Mouse (Mus musculus) kidney, embryonic 15.5 days (tissue): ENCODE results near the gene Thy1. TPM values are rescaled to one million over a fixed set of nuclear protein-coding genes. Genes with fewer than 3 reads are reported as not detected.
A peak's percentile ranks its signal among the peaks of the same experiment; 100 is the strongest.

Experiments
- ATAC-seq: fragments of 200-750 bp; cut with Nextera tagmentation; replicated peaks from 2 replicates; pipeline ENCODE4 v1.8.0; 2017; ENCODE audit warnings: moderate TSS enrichment; ENCODE audit not compliant: low FRiP score
- H3K27ac ChIP-seq: fragments of 300-500 bp; sonication (generic); 2 replicates; pipeline ENCODE4 v1.5.1; 2015; ENCODE audit warnings: mild to moderate bottlenecking, inconsistent platforms
- H3K27me3 ChIP-seq: fragments of 300-500 bp; sonication (generic); 2 replicates; pipeline ENCODE4 v1.6.1; 2015; ENCODE audit warnings: inconsistent platforms
- H3K36me3 ChIP-seq: fragments of 300-500 bp; sonication (generic); 2 replicates; pipeline ENCODE4 v1.6.1; 2015; ENCODE audit warnings: inconsistent platforms
- H3K4me1 ChIP-seq: fragments of 300-500 bp; sonication (generic); 2 replicates; pipeline ENCODE4 v1.6.1; 2015; ENCODE audit warnings: inconsistent platforms
- H3K4me2 ChIP-seq: fragments of 300-500 bp; sonication (generic); 2 replicates; pipeline ENCODE4 v1.6.1; 2015; ENCODE audit warnings: moderate library complexity, mild to moderate bottlenecking, inconsistent platforms
- H3K4me3 ChIP-seq: fragments of 300-500 bp; sonication (generic); replicated peaks from 2 replicates; pipeline ENCODE4 v1.5.1; 2015; ENCODE audit warnings: mild to moderate bottlenecking, inconsistent platforms
- H3K9ac ChIP-seq: fragments of 300-500 bp; sonication (generic); 2 replicates; pipeline ENCODE4 v1.6.1; 2015; ENCODE audit warnings: mild to moderate bottlenecking, inconsistent platforms
- H3K9me3 ChIP-seq: fragments of 300-500 bp; sonication (generic); replicated peaks from 2 replicates; pipeline ENCODE4 v1.6.1; 2016; ENCODE audit warnings: inconsistent platforms
- WGBS: fragments of 180-500 bp; shearing (Covaris S2); methylation state at CpG from one replicate; pipeline ENCODE4 v1.1.7; 2015; ENCODE audit warnings: mixed read lengths; 5-methylcytosine and 5-hydroxymethylcytosine counted together
- polyA plus RNA-seq: library from polyadenylated mRNA; unstranded; fragments of >200 nt; fragmentation: Nextera tagmentation; extraction: Ambion mirVana; gene quantifications from 2 replicates; pipeline ENCODE4 v1.2.1, GENCODE M21; 2015

The Thy1 gene
- polyA plus RNA-seq, 1 experiment from 2014 or later, result 9.6 TPM

- Histone ChIP-seq H3K27me3 (no peaks in the 10 kb centered on the region), H3K36me3 (no peaks in the 10 kb centered on the region), H3K4me2 (no peak overlapping the region), H3K4me3 (no peak overlapping the region), H3K4me1 (peaks cover 17% of the 10 kb centered on the region), H3K9ac (no peak overlapping the region), H3K27ac (no peak overlapping the region), H3K9me3 (no peaks in the 10 kb centered on the region)
- no peak for ATAC-seq
- 90% methylated on average over 5 of the region's 5 CpGs for WGBS
Observed at GRCm38 (mm10) chr9:44016304-44016703, 26.9 kb upstream of the Thy1 start.

- no peaks in the 10 kb centered on the region for H3K9me3 ChIP-seq
- no peak overlapping the region for H3K4me3 ChIP-seq
- H3K4me2 ChIP-seq, result no peak overlapping the region
- H3K27me3 ChIP-seq, result no peaks in the 10 kb centered on the region
- peaks cover 12% of the 10 kb centered on the region for H3K4me1 ChIP-seq
- no peak overlapping the region for H3K9ac ChIP-seq
- no peaks in the 10 kb centered on the region for H3K36me3 ChIP-seq
- no peak overlapping the region for H3K27ac ChIP-seq
- WGBS, result 71% methylated on average over 5 of the region's 5 CpGs
- ATAC-seq, result no peak
Observed at GRCm38 (mm10) chr9:44017846-44018245, 25.3 kb upstream of the Thy1 start.

- no peak overlapping the region for H3K4me2 ChIP-seq
- no peaks in the 10 kb centered on the region for H3K27me3 ChIP-seq
- 65% methylated on average over 7 of the region's 7 CpGs for WGBS
- no peak overlapping the region for H3K27ac ChIP-seq
- no peaks in the 10 kb centered on the region for H3K9me3 ChIP-seq
- no peaks in the 10 kb centered on the region for H3K36me3 ChIP-seq
- H3K4me1 ChIP-seq, result no peaks in the 10 kb centered on the region
- H3K4me3 ChIP-seq, result no peak overlapping the region
- ATAC-seq, result no peak
- H3K9ac ChIP-seq, result no peak overlapping the region
Observed at GRCm38 (mm10) chr9:44020001-44020400, 23.2 kb upstream of the Thy1 start.

- Histone ChIP-seq H3K4me3 (no peak overlapping the region), H3K9ac (no peak overlapping the region), H3K9me3 (no peaks in the 10 kb centered on the region), H3K27ac (no peak overlapping the region), H3K4me1 (no peaks in the 10 kb centered on the region), H3K27me3 (no peaks in the 10 kb centered on the region), H3K4me2 (no peak overlapping the region), H3K36me3 (no peaks in the 10 kb centered on the region)
- no peak for ATAC-seq
- WGBS, result 66% methylated on average over 8 of the region's 8 CpGs
Observed at GRCm38 (mm10) chr9:44022100-44022847, 20.9 kb upstream of the Thy1 start.

- no peaks in the 10 kb centered on the region for H3K27me3 ChIP-seq
- no peaks in the 10 kb centered on the region for H3K9me3 ChIP-seq
- no peaks in the 10 kb centered on the region for H3K36me3 ChIP-seq
- H3K9ac ChIP-seq, result no peak overlapping the region
- no peak overlapping the region for H3K4me3 ChIP-seq
- ATAC-seq, result no peak
- H3K27ac ChIP-seq, result no peak overlapping the region
- H3K4me2 ChIP-seq, result no peak overlapping the region
- 87% methylated on average over 3 of the region's 3 CpGs for WGBS
- 0 out of 2 replicates have a peak, but pooled peaks cover under 1% of the 10 kb centered on the region for H3K4me1 ChIP-seq
Observed at GRCm38 (mm10) chr9:44024096-44024495, 19.1 kb upstream of the Thy1 start.

- Histone ChIP-seq H3K4me3 (no peak overlapping the region), H3K27ac (0 out of 2 replicates have a peak overlapping the region, but pooled peaks have one; percentile 39), H3K27me3 (no peaks in the 10 kb centered on the region), H3K4me2 (no peak overlapping the region), H3K9ac (no peak overlapping the region), H3K4me1 (peaks cover 11% of the 10 kb centered on the region; the same call in 1 of the 2 replicates), H3K36me3 (no peaks in the 10 kb centered on the region), H3K9me3 (no peaks in the 10 kb centered on the region)
- ATAC-seq, result no peak
- WGBS, result 41% methylated on average over 5 of the region's 5 CpGs
Observed at GRCm38 (mm10) chr9:44029580-44030236, 13.5 kb upstream of the Thy1 start.

GRCm38 (mm10) chr9:44030646-44031045 lies 12.5 kb upstream of the Thy1 start:
- ATAC-seq, result no peak
- H3K4me1 ChIP-seq, result peaks cover 11% of the 10 kb centered on the region; the same call in 1 of the 2 replicates
- H3K4me3 ChIP-seq, result no peak overlapping the region
- WGBS, result 92% methylated on average over 4 of the region's 4 CpGs
- no peak overlapping the region for H3K9ac ChIP-seq
- H3K27ac ChIP-seq, result no peak overlapping the region
- no peaks in the 10 kb centered on the region for H3K36me3 ChIP-seq
- no peaks in the 10 kb centered on the region for H3K27me3 ChIP-seq
- no peak overlapping the region for H3K4me2 ChIP-seq
- H3K9me3 ChIP-seq, result no peaks in the 10 kb centered on the region

- no peak overlapping the region for H3K4me3 ChIP-seq
- H3K9me3 ChIP-seq, result no peaks in the 10 kb centered on the region
- H3K27ac ChIP-seq, result no peak overlapping the region
- no peak overlapping the region for H3K9ac ChIP-seq
- no peak overlapping the region for H3K4me2 ChIP-seq
- peaks cover 11% of the 10 kb centered on the region; the same call in 1 of the 2 replicates for H3K4me1 ChIP-seq
- no peaks in the 10 kb centered on the region for H3K27me3 ChIP-seq
- 92% methylated on average over 5 of the region's 5 CpGs for WGBS
- H3K36me3 ChIP-seq, result no peaks in the 10 kb centered on the region
- no peak for ATAC-seq
Observed at GRCm38 (mm10) chr9:44031079-44031478, 12.1 kb upstream of the Thy1 start.

- Histone ChIP-seq H3K27me3 (no peaks in the 10 kb centered on the region), H3K9ac (no peak overlapping the region), H3K27ac (no peak overlapping the region), H3K4me2 (no peak overlapping the region), H3K4me1 (peaks cover 11% of the 10 kb centered on the region; the same call in 1 of the 2 replicates), H3K36me3 (no peaks in the 10 kb centered on the region), H3K4me3 (no peak overlapping the region), H3K9me3 (no peaks in the 10 kb centered on the region)
- no peak for ATAC-seq
- 77% methylated on average over 4 of the region's 4 CpGs for WGBS
Observed at GRCm38 (mm10) chr9:44031946-44032345, 11.2 kb upstream of the Thy1 start.

GRCm38 (mm10) chr9:44033317-44033716 lies 9.9 kb upstream of the Thy1 start:
- no peak overlapping the region for H3K4me2 ChIP-seq
- no peak for ATAC-seq
- H3K9ac ChIP-seq, result no peak overlapping the region

GRCm38 (mm10) chr9:44033957-44034727 lies 9.0 kb upstream of the Thy1 start:
- 51% methylated on average over 13 of the region's 13 CpGs for WGBS
- no peaks in the 10 kb centered on the region for H3K36me3 ChIP-seq
- ATAC-seq, result no peak

More at GRCm38 (mm10) chr9:44033317-44033716, 9.9 kb upstream of the Thy1 start:
- Histone ChIP-seq H3K27me3 (no peaks in the 10 kb centered on the region), H3K27ac (no peak overlapping the region), H3K9me3 (no peaks in the 10 kb centered on the region), H3K4me3 (no peak overlapping the region), H3K4me1 (peaks cover 11% of the 10 kb centered on the region; the same call in 1 of the 2 replicates), H3K36me3 (no peaks in the 10 kb centered on the region)
- 93% methylated on average over 5 of the region's 5 CpGs for WGBS

GRCm38 (mm10) chr9:44037106-44037505 lies 6.1 kb upstream of the Thy1 start:
- Histone ChIP-seq H3K36me3 (no peaks in the 10 kb centered on the region), H3K9ac (no peak overlapping the region), H3K27ac (no peak overlapping the region), H3K27me3 (peaks cover 11% of the 10 kb centered on the region; the same call in 1 of the 2 replicates), H3K9me3 (no peaks in the 10 kb centered on the region), H3K4me2 (no peak overlapping the region), H3K4me1 (no peaks in the 10 kb centered on the region), H3K4me3 (no peak overlapping the region)
- WGBS, result 94% methylated on average over 5 of the region's 5 CpGs
- ATAC-seq, result no peak

More at GRCm38 (mm10) chr9:44033957-44034727, 9.0 kb upstream of the Thy1 start:
- H3K4me2 ChIP-seq, result no peak overlapping the region
- no peak overlapping the region for H3K9ac ChIP-seq
- H3K9me3 ChIP-seq, result no peaks in the 10 kb centered on the region
- no peak overlapping the region for H3K4me3 ChIP-seq
- no peak overlapping the region for H3K27ac ChIP-seq
- peaks cover 10% of the 10 kb centered on the region; the same call in 1 of the 2 replicates for H3K4me1 ChIP-seq
- no peaks in the 10 kb centered on the region for H3K27me3 ChIP-seq
